Mouse (Mus musculus): Measurements from ENCODE around the gene Sipa1.

GRCm38 (mm10) chr19:5638416-5639005 is 25.0 kb downstream of the Sipa1 start:
- TF ChIP-seq POLR2A (IDR thresholded peaks at IDR 0.05; ENCODE audit: insufficient read depth, low read depth, low read length) (no peak), CTCF (IDR thresholded peaks at IDR 0.05) (no peak)
